Mouse (Mus musculus) G1E (cell line): ENCODE data around the gene Gm6377. TPM values are rescaled to one million over a fixed set of nuclear protein-coding genes. Genes with fewer than 3 reads are reported as not detected.

Experiments
- ATAC-seq: 2 replicates; pipeline ENCODE4 v1.8.0; 2016; ENCODE audit warnings: mild to moderate bottlenecking; ENCODE audit not compliant: insufficient number of reproducible peaks, poor library complexity, low FRiP score, severe bottlenecking; ENCODE audit errors: extremely low read depth
- DNase-seq: peaks from one replicate; pipeline ENCODE4 v3.0.0; 2012; ENCODE audit warnings: low spot score
- H3K27me3 ChIP-seq: 2 replicates; pipeline ENCODE4 v1.6.1; 2012; ENCODE audit warnings: mild to moderate bottlenecking, low read length, inconsistent platforms; ENCODE audit not compliant: insufficient read depth
- H3K36me3 ChIP-seq: replicated peaks from 2 replicates; pipeline ENCODE3; 2012; ENCODE audit warnings: mild to moderate bottlenecking, inconsistent platforms
- H3K4me1 ChIP-seq: 2 replicates; pipeline ENCODE4 v1.6.1; 2012; ENCODE audit warnings: low read depth, low read length, inconsistent platforms, mixed read lengths; ENCODE audit not compliant: insufficient read depth
- H3K4me3 ChIP-seq: 2 replicates; pipeline ENCODE4 v1.5.1; 2012; ENCODE audit warnings: low read depth, mild to moderate bottlenecking, inconsistent platforms, low read length, moderate library complexity, mixed read lengths
- H3K9me3 ChIP-seq: replicated peaks from 2 replicates; pipeline ENCODE4 v1.6.1; 2012; ENCODE audit warnings: inconsistent platforms
- CTCF ChIP-seq: IDR thresholded peaks from 2 replicates; pipeline ENCODE4 v1.5.1; 2012; ENCODE audit warnings: low read depth, low read length, inconsistent platforms, mixed read lengths
- GATA1 ChIP-seq: IDR thresholded peaks from 2 replicates; pipeline ENCODE4 v1.6.1; 2012; ENCODE audit warnings: borderline replicate concordance, low read length, inconsistent platforms, mixed read lengths
- GATA2 ChIP-seq: IDR thresholded peaks from 2 replicates; pipeline ENCODE4 v1.6.1; 2012; ENCODE audit warnings: low read depth, low read length, inconsistent platforms, borderline replicate concordance
- POLR2AphosphoS5 ChIP-seq: IDR thresholded peaks from 2 replicates; pipeline ENCODE4 v1.6.1; 2012; ENCODE audit warnings: low read depth, low read length, inconsistent platforms; ENCODE audit not compliant: insufficient replicate concordance
- TAL1 ChIP-seq: conservative IDR thresholded peaks from 2 replicates; pipeline ENCODE4 v1.6.1; 2012; ENCODE audit warnings: low read depth, low read length, inconsistent platforms, mixed read lengths
- polyA plus RNA-seq: library from polyadenylated mRNA; stranded (reverse); fragments of >175 nt; gene quantifications from 2 replicates; pipeline ENCODE4 v1.2.3, GENCODE M21; 2012
- total RNA-seq, 2 experiments: library from RNA; stranded (forward) in 1 of 2; stranded (reverse) in 1 of 2; fragments of 200-1000 nt in 1 of 2; fragments of >200 nt in 1 of 2; fragmentation: Nextera tagmentation in 1 of 2; gene quantifications; 2 replicates each; pipeline ENCODE4 v1.2.3; 2014 to 2017

Gene Gm6377
- total RNA-seq (2014; fragmentation: Nextera tagmentation) (not detected in 2 replicates), total RNA-seq (2017) (0.11 and 0.12 TPM in 2 replicates), polyA plus RNA-seq (not detected in 2 replicates)

- no peak for DNase-seq
- TF ChIP-seq CTCF (no peak), TAL1 (no peak)
Measured at GRCm38 (mm10) chrX:109196468-109196867, at the start of gene Gm6377. TSS of gene Gm6377 (plus strand) at chrX:109196756.

GRCm38 (mm10) chrX:109147108-109147507, 49.4 kb upstream of the Gm6377 start:
- no peak overlapping the region for H3K4me3 ChIP-seq
- ATAC-seq, result no peak

More at GRCm38 (mm10) chrX:109196468-109196867, at the start of gene Gm6377:
- no peak for ATAC-seq
- H3K4me3 ChIP-seq, result no peak within 1 kb of the TSS
- H3K27me3 ChIP-seq, result no peaks in the 10 kb centered on the region
- H3K4me1 ChIP-seq, result no peaks in the 10 kb centered on the region
- no peaks in the 10 kb centered on the region for H3K36me3 ChIP-seq
- no peaks in the 10 kb centered on the region for H3K9me3 ChIP-seq

GRCm38 (mm10) chrX:109151228-109151627, 45.3 kb upstream of the Gm6377 start:
- DNase-seq, result no peak
- Histone ChIP-seq H3K4me3 (no peak overlapping the region), H3K9me3 (no peaks in the 10 kb centered on the region), H3K27me3 (no peaks in the 10 kb centered on the region), H3K4me1 (no peaks in the 10 kb centered on the region), H3K36me3 (peaks cover 7% of the 10 kb centered on the region)
- TF ChIP-seq CTCF, result no peak
- TF ChIP-seq GATA1, result no peak
- no peak for TF ChIP-seq POLR2AphosphoS5
- no peak for TF ChIP-seq GATA2
- TF ChIP-seq TAL1, result no peak
- no peak for ATAC-seq

More at GRCm38 (mm10) chrX:109147108-109147507, 49.4 kb upstream of the Gm6377 start:
- DNase-seq, result no peak
- no peaks in the 10 kb centered on the region for H3K9me3 ChIP-seq
- TF ChIP-seq GATA2 (no peak), CTCF (no peak), TAL1 (no peak), GATA1 (no peak), POLR2AphosphoS5 (no peak)
- H3K36me3 ChIP-seq, result no peaks in the 10 kb centered on the region
- H3K4me1 ChIP-seq, result no peaks in the 10 kb centered on the region
- no peaks in the 10 kb centered on the region for H3K27me3 ChIP-seq

GRCm38 (mm10) chrX:109160326-109160725, 36.2 kb upstream of the Gm6377 start:
- H3K27me3 ChIP-seq, result no peaks in the 10 kb centered on the region
- no peak overlapping the region for H3K4me3 ChIP-seq
- DNase-seq (no peak), ATAC-seq (no peak)
- no peaks in the 10 kb centered on the region for H3K9me3 ChIP-seq
- H3K4me1 ChIP-seq, result no peaks in the 10 kb centered on the region
- H3K36me3 ChIP-seq, result no peaks in the 10 kb centered on the region
- no peak for TF ChIP-seq CTCF
- TF ChIP-seq TAL1, result no peak
- TF ChIP-seq POLR2AphosphoS5, result no peak
- TF ChIP-seq GATA1, result no peak
- no peak for TF ChIP-seq GATA2

- Histone ChIP-seq H3K27me3 (no peaks in the 10 kb centered on the region), H3K4me1 (no peaks in the 10 kb centered on the region), H3K36me3 (no peaks in the 10 kb centered on the region), H3K9me3 (no peaks in the 10 kb centered on the region), H3K4me3 (no peak overlapping the region)
- TF ChIP-seq POLR2AphosphoS5 (no peak), TAL1 (no peak), GATA2 (no peak), CTCF (no peak), GATA1 (no peak)
- DNase-seq, result no peak
- no peak for ATAC-seq
Measured at GRCm38 (mm10) chrX:109160901-109161300, 35.7 kb upstream of the Gm6377 start.

GRCm38 (mm10) chrX:109175038-109175437, 21.5 kb upstream of the Gm6377 start:
- DNase-seq (no peak), ATAC-seq (no peak)
- Histone ChIP-seq H3K4me1 (no peaks in the 10 kb centered on the region), H3K4me3 (no peak overlapping the region), H3K9me3 (no peaks in the 10 kb centered on the region), H3K36me3 (no peaks in the 10 kb centered on the region), H3K27me3 (no peaks in the 10 kb centered on the region)
- no peak for TF ChIP-seq GATA2
- no peak for TF ChIP-seq GATA1
- no peak for TF ChIP-seq TAL1
- TF ChIP-seq POLR2AphosphoS5, result no peak
- TF ChIP-seq CTCF, result no peak
